Mouse (Mus musculus) spleen, adult 2 months (tissue): ENCODE results near the gene Acsbg1.
"Not testable (repeated sequence)": the region's sequence is repeated elsewhere in the genome, so short reads cannot be mapped to it uniquely, and the experiment has no call there.

Source experiments
- CTCF ChIP-seq: fragments of 200-500 bp; IDR thresholded peaks from 2 replicates; pipeline ENCODE4 v1.5.1; 2011; ENCODE audit warnings: mild to moderate bottlenecking, inconsistent platforms; ENCODE audit not compliant: insufficient read depth, insufficient read length, insufficient replicate concordance; ENCODE audit errors: extremely low read depth
- POLR2A ChIP-seq: fragments of 200-500 bp; IDR thresholded peaks from 2 replicates; pipeline ENCODE4 v1.6.1; 2011; ENCODE audit warnings: low read depth, low read length, inconsistent platforms

DNA sequence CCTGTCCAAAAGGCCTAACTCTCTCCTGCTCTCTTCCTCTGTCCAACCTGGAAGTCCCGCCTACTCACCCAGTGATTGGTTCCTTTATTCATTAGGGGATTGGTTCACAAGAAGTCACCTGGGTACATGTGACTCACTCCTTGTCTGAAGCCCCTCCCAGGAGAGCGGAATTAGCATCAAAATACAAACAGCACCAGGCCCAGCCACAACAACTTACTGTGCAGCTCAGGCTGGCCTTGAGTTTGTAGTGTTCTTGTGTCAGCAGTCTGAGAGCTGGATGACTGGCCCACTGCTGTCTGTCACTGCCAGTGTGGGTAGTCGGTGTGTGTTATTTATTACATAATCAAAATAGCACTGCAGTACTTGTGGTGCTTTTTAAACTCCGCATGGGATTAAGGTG lies 68.0 kb downstream of the Acsbg1 start:
- not testable (repeated sequence) for TF ChIP-seq CTCF, POLR2A
